Mouse (Mus musculus) MEL (cell line): ENCODE measurements around the gene Prkce. TPM values are rescaled to one million over a fixed set of nuclear protein-coding genes. Genes with fewer than 3 reads are reported as not detected.

Source experiments
- DNase-seq: peaks from one replicate; pipeline ENCODE4 v3.0.0; 2011; ENCODE audit warnings: low read depth, low spot score
- H3K27ac ChIP-seq: 2 replicates; pipeline ENCODE4 v1.5.1; 2012; ENCODE audit warnings: low read depth, mild to moderate bottlenecking, control low read depth, low read length, moderate library complexity; ENCODE audit not compliant: control insufficient read depth
- H3K27me3 ChIP-seq, 2 experiments: fragments of 150-350 bp in 1 of 2; sonication (generic) in 1 of 2; 2 replicates each; pipeline ENCODE4 v1.6.1; 2012; ENCODE audit warnings: low read length in 2 of 2, mild to moderate bottlenecking in 2 of 2, improper control_type of control experiment in 1 of 2, moderate library complexity in 1 of 2; ENCODE audit not compliant: insufficient read depth in 2 of 2, control insufficient read depth in 1 of 2
- H3K36me3 ChIP-seq, 2 experiments: 2 replicates each; pipeline ENCODE4 v1.6.1; 2012 to 2014; ENCODE audit warnings: low read length in 2 of 2, improper control_type of control experiment in 1 of 2, inconsistent platforms in 1 of 2, mild to moderate bottlenecking in 1 of 2; ENCODE audit not compliant: insufficient read depth in 2 of 2, control insufficient read depth in 1 of 2
- H3K4me1 ChIP-seq, 2 experiments: fragments of 150-350 bp in 1 of 2; sonication (generic) in 1 of 2; 2 replicates each; pipeline ENCODE4 v1.6.1; 2012; ENCODE audit warnings: low read length in 2 of 2, improper control_type of control experiment in 1 of 2, mild to moderate bottlenecking in 1 of 2; ENCODE audit not compliant: insufficient read depth in 2 of 2, control insufficient read depth in 1 of 2
- H3K4me3 ChIP-seq, 2 experiments: fragments of 150-350 bp in 1 of 2; sonication (generic) in 1 of 2; 2 replicates each; pipeline ENCODE4 v1.5.1; 2012; ENCODE audit warnings: low read depth in 2 of 2, low read length in 2 of 2, mild to moderate bottlenecking in 2 of 2, moderate library complexity in 2 of 2, control low read depth in 1 of 2, improper control_type of control experiment in 1 of 2; ENCODE audit not compliant: control insufficient read depth in 1 of 2, insufficient read depth in 1 of 2
- H3K79me2 ChIP-seq: 2 replicates; pipeline ENCODE4 v1.6.1; 2012; ENCODE audit warnings: mild to moderate bottlenecking, low read length, moderate library complexity; ENCODE audit not compliant: control insufficient read depth, poor library complexity, insufficient read depth
- H3K9ac ChIP-seq: 2 replicates; pipeline ENCODE4 v1.6.1; 2012; ENCODE audit warnings: low read depth, mild to moderate bottlenecking, control low read depth, low read length, moderate library complexity; ENCODE audit not compliant: control insufficient read depth, poor library complexity, severe bottlenecking
- H3K9me3 ChIP-seq: fragments of 150-350 bp; sonication (generic); replicated peaks from 2 replicates; pipeline ENCODE4 v1.6.1; 2012; ENCODE audit warnings: mild to moderate bottlenecking, low read length, improper control_type of control experiment, moderate library complexity; ENCODE audit not compliant: insufficient read depth
- BHLHE40 ChIP-seq: IDR thresholded peaks from 2 replicates; pipeline ENCODE4 v1.6.1; 2012; ENCODE audit warnings: low read depth, mild to moderate bottlenecking, inconsistent platforms, low read length, improper control_type of control experiment, borderline replicate concordance
- CHD1 ChIP-seq: IDR thresholded peaks from 2 replicates; pipeline ENCODE4 v1.6.1; 2012; ENCODE audit warnings: low read depth, mild to moderate bottlenecking, inconsistent platforms, low read length, improper control_type of control experiment
- CHD2 ChIP-seq: IDR thresholded peaks from 2 replicates; pipeline ENCODE4 v1.6.1; 2011; ENCODE audit warnings: low read length, improper control_type of control experiment
- CTCF ChIP-seq, 3 experiments: IDR thresholded peaks in 2 of 3; conservative IDR thresholded peaks in 1 of 3; 2 replicates each; pipeline ENCODE4 v1.5.1; 2011 to 2012; ENCODE audit warnings: low read length in 3 of 3, low read depth in 2 of 3, mild to moderate bottlenecking in 2 of 3, improper control_type of control experiment in 1 of 3, inconsistent platforms in 1 of 3, mixed read lengths in 1 of 3, moderate library complexity in 1 of 3; ENCODE audit not compliant: control insufficient read depth in 1 of 3, insufficient read depth in 1 of 3, poor library complexity in 1 of 3, severe bottlenecking in 1 of 3
- E2F4 ChIP-seq: IDR thresholded peaks from 2 replicates; pipeline ENCODE4 v1.6.1; 2011; ENCODE audit warnings: low read depth, low read length, improper control_type of control experiment, borderline replicate concordance
- ELF1 ChIP-seq: IDR thresholded peaks from 2 replicates; pipeline ENCODE4 v1.6.1; 2014; ENCODE audit warnings: low read depth, mild to moderate bottlenecking, inconsistent platforms, low read length, improper control_type of control experiment, moderate library complexity
- EP300 ChIP-seq, 2 experiments: IDR thresholded peaks; 2 replicates each; pipeline ENCODE4 v1.6.1; 2011; ENCODE audit warnings: improper control_type of control experiment in 2 of 2, low read length in 2 of 2, low read depth in 1 of 2, mild to moderate bottlenecking in 1 of 2
- GABPA ChIP-seq: IDR thresholded peaks from 2 replicates; pipeline ENCODE4 v1.6.1; 2012; ENCODE audit warnings: low read depth, mild to moderate bottlenecking, inconsistent platforms, low read length, improper control_type of control experiment, moderate library complexity
- HCFC1 ChIP-seq: IDR thresholded peaks from 2 replicates; pipeline ENCODE4 v1.6.1; 2012; ENCODE audit warnings: low read depth, mild to moderate bottlenecking, inconsistent platforms, low read length, improper control_type of control experiment, moderate library complexity
- KAT2A ChIP-seq: conservative IDR thresholded peaks from 2 replicates; pipeline ENCODE4 v1.6.1; 2012; ENCODE audit warnings: low read depth, low read length, improper control_type of control experiment, inconsistent platforms
- MAZ ChIP-seq: IDR thresholded peaks from 2 replicates; pipeline ENCODE4 v1.6.1; 2012; ENCODE audit warnings: low read depth, mild to moderate bottlenecking, inconsistent platforms, low read length, improper control_type of control experiment
- MYB ChIP-seq: IDR thresholded peaks from 2 replicates; pipeline ENCODE4 v1.6.1; 2011; ENCODE audit warnings: mild to moderate bottlenecking, low read depth, low read length, improper control_type of control experiment
- NELFE ChIP-seq: IDR thresholded peaks from 2 replicates; pipeline ENCODE4 v1.6.1; 2011; ENCODE audit warnings: low read depth, low read length, improper control_type of control experiment
- NRF1 ChIP-seq: IDR thresholded peaks from 2 replicates; pipeline ENCODE4 v1.6.1; 2014; ENCODE audit warnings: low read depth, mild to moderate bottlenecking, inconsistent platforms, low read length, improper control_type of control experiment, moderate library complexity; ENCODE audit not compliant: poor library complexity, insufficient read depth, severe bottlenecking
- POLR2A ChIP-seq, 2 experiments: IDR thresholded peaks; 2 replicates each; pipeline ENCODE4 v1.6.1; 2011 to 2012; ENCODE audit warnings: low read length in 2 of 2, mild to moderate bottlenecking in 2 of 2, control low read depth in 1 of 2, improper control_type of control experiment in 1 of 2, low read depth in 1 of 2, moderate library complexity in 1 of 2; ENCODE audit not compliant: control insufficient read depth in 1 of 2, insufficient read depth in 1 of 2, poor library complexity in 1 of 2
- RCOR1 ChIP-seq: IDR thresholded peaks from 2 replicates; pipeline ENCODE4 v1.6.1; 2012; ENCODE audit warnings: low read depth, mild to moderate bottlenecking, inconsistent platforms, low read length, improper control_type of control experiment
- SIN3A ChIP-seq: IDR thresholded peaks from 2 replicates; pipeline ENCODE4 v1.6.1; 2012; ENCODE audit warnings: low read length, improper control_type of control experiment, inconsistent platforms
- TAL1 ChIP-seq: IDR thresholded peaks from 2 replicates; pipeline ENCODE4 v1.6.1; 2012; ENCODE audit warnings: mild to moderate bottlenecking, inconsistent platforms, low read length, moderate library complexity, mixed read lengths
- TBP ChIP-seq: IDR thresholded peaks from 2 replicates; pipeline ENCODE4 v1.8.0; 2011; ENCODE audit warnings: low read depth, low read length, improper control_type of control experiment
- TCF12 ChIP-seq: IDR thresholded peaks from 2 replicates; pipeline ENCODE4 v1.6.1; 2014; ENCODE audit warnings: low read depth, mild to moderate bottlenecking, inconsistent platforms, low read length, improper control_type of control experiment, moderate library complexity
- USF1 ChIP-seq: IDR thresholded peaks from 2 replicates; pipeline ENCODE4 v1.6.1; 2014; ENCODE audit warnings: low read depth, mild to moderate bottlenecking, inconsistent platforms, low read length, improper control_type of control experiment, moderate library complexity
- USF2 ChIP-seq, 2 experiments: IDR thresholded peaks; 2 replicates each; pipeline ENCODE4 v1.6.1; 2011 to 2012; ENCODE audit warnings: improper control_type of control experiment in 2 of 2, low read length in 2 of 2, borderline replicate concordance in 1 of 2, inconsistent platforms in 1 of 2, low read depth in 1 of 2, mild to moderate bottlenecking in 1 of 2; ENCODE audit not compliant: insufficient read depth in 1 of 2
- polyA plus RNA-seq, 2 experiments: library from polyadenylated mRNA; stranded (reverse) in 1 of 2; unstranded in 1 of 2; fragments of >175 nt in 1 of 2; fragments of >200 nt in 1 of 2; gene quantifications; 2 replicates each; pipeline versions ENCODE4 v1.2.1 to v1.2.4; 2012; ENCODE audit warnings: low replicate concordance in 2 of 2, low read depth in 1 of 2; ENCODE audit not compliant: insufficient read length in 2 of 2, insufficient read depth in 1 of 2, missing spikeins in 1 of 2
- total RNA-seq: library from RNA; depleted of rRNA; stranded (reverse); fragments of 300-350 nt; gene quantifications from 2 replicates; pipeline ENCODE4 v1.2.3, GENCODE M21; 2012

Prkce gene
- total and polyA plus RNA-seq, 3 experiments, result 3.0 to 5.3 TPM; not detected in 1

GRCm38 (mm10) chr17:86337076-86337475 lies 169.5 kb downstream of the Prkce start:
- H3K4me3 ChIP-seq, result no peak overlapping the region
- TF ChIP-seq TBP (no peak), TCF12 (no peak), TAL1 (no peak), ELF1 (no peak), NRF1 (no peak), E2F4 (no peak), GABPA (no peak), MAZ (no peak), MYB (no peak), NELFE (no peak), USF1 (no peak), CHD1 (no peak), CTCF (IDR thresholded peaks at IDR 0.05 in 2 of 3, conservative IDR thresholded peaks at IDR 0.05 in 1 of 3; ENCODE audit: control insufficient read depth in 1 of 3, insufficient read depth in 1 of 3, low read depth in 2 of 3, low read length in 3 of 3, poor library complexity in 1 of 3, severe bottlenecking in 1 of 3) (no peak), POLR2A (IDR thresholded peaks at IDR 0.05; ENCODE audit: control insufficient read depth in 1 of 2, insufficient read depth in 1 of 2, low read depth in 1 of 2, low read length in 2 of 2, poor library complexity in 1 of 2) (no peak), BHLHE40 (no peak), HCFC1 (no peak), SIN3A (no peak), EP300 (IDR thresholded peaks at IDR 0.05; ENCODE audit: low read depth in 1 of 2, low read length in 2 of 2) (no peak), RCOR1 (no peak)
- TF ChIP-seq, all 39 proteins: peak for 0
- Histone ChIP-seq H3K36me3 (peaks cover 0 to 2% of the 10 kb centered on the region in 2 experiments; a peak in 1 of 4 replicates), H3K9ac (no peak overlapping the region), H3K27me3 (no peaks in the 10 kb centered on the region), H3K9me3 (no peaks in the 10 kb centered on the region), H3K27ac (no peak overlapping the region), H3K79me2 (no peaks in the 10 kb centered on the region), H3K4me1 (peaks cover 13 to 23% of the 10 kb centered on the region in 2 experiments)
- DNase-seq, result peak; percentile 53

DNA sequence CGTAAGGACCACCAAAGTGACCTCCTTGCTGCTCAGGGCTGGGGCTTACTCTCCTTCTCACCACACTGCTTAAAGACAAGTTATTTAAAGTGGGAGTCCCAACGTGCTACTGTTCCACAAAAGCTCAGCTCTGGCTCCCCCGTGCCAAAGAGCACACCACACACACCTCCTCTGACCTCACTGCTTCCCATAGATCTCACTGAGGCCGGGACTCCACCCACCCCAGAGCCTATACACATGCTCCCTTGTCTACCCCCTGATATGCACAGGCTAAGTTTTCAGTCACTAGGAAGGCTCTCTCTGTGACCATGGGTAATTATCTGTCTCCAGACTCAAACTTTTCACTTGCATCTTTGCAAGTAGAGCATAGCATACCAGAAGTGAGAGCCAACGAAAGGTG lies 170.7 kb downstream of the Prkce start:
- no peaks in the 10 kb centered on the region for H3K27me3 ChIP-seq
- H3K9me3 ChIP-seq, result no peaks in the 10 kb centered on the region
- no peak for DNase-seq
- no peak overlapping the region for H3K9ac ChIP-seq
- no peaks in the 10 kb centered on the region for H3K79me2 ChIP-seq
- H3K27ac ChIP-seq, result no peak overlapping the region
- H3K4me3 ChIP-seq, result no peak overlapping the region
- peaks cover 13 to 23% of the 10 kb centered on the region in 2 experiments for H3K4me1 ChIP-seq
- H3K36me3 ChIP-seq, result peaks cover 0 to 2% of the 10 kb centered on the region in 2 experiments; a peak in 1 of 4 replicates
- no peak for TF ChIP-seq CHD1
- TF ChIP-seq GABPA, result no peak
- no peak for TF ChIP-seq KAT2A
- no peak for TF ChIP-seq RCOR1
- no peak for TF ChIP-seq NRF1
- no peak for TF ChIP-seq CHD2
- no peak for TF ChIP-seq USF2 (IDR thresholded peaks at IDR 0.05; ENCODE audit: borderline replicate concordance in 1 of 2, insufficient read depth in 1 of 2, low read depth in 1 of 2, low read length in 2 of 2)
- no peak for TF ChIP-seq ELF1
